Mouse (Mus musculus): ENCODE data around the gene Sertad1. TPM values are rescaled to one million over a fixed set of nuclear protein-coding genes. Genes with fewer than 3 reads are reported as not detected.

Sertad1 gene
- polyA plus RNA-seq, 1 experiment: 44.6 TPM

GRCm38 (mm10) chr7:27473156-27473834 is 13.4 kb upstream of the Sertad1 start, which contains the start of gene Sertad3:
Gene Sertad3, plus strand, starts transcription at chr7:27473768.
- peak within 1 kb of the TSS; percentile 69 for H3ac ChIP-seq (ENCODE audit: control insufficient read depth, insufficient read length)

GRCm38 (mm10) chr7:27473835-27474489 is 12.7 kb upstream of the Sertad1 start:
- peak overlapping the region; percentile 99 for H3K4me3 ChIP-seq
- TF ChIP-seq SRF (IDR thresholded peaks at IDR 0.05; ENCODE audit: control insufficient read depth, insufficient read length, low read depth) (no peak), POLR2AphosphoS2 (IDR thresholded peaks at IDR 0.05; ENCODE audit: insufficient read length, low read depth) (peak; percentile 75), MYOG (IDR thresholded peaks at IDR 0.05; ENCODE audit: control insufficient read depth in 1 of 3, insufficient read depth in 1 of 3, insufficient read length in 2 of 3, low read depth in 2 of 3) (no peak), E2F4 (IDR thresholded peaks at IDR 0.05; ENCODE audit: insufficient read depth) (no peak), USF1 (IDR thresholded peaks at IDR 0.05; ENCODE audit: low read depth) (no peak), POLR2A (IDR thresholded peaks at IDR 0.05; ENCODE audit: insufficient read length, low read depth) (peak; percentile 86), MYOD1 (IDR thresholded peaks at IDR 0.05; ENCODE audit: control insufficient read depth in 1 of 3, insufficient read length in 2 of 3, low read depth in 2 of 3) (no peak), TCF12 (IDR thresholded peaks at IDR 0.05; ENCODE audit: insufficient read depth, poor library complexity, severe bottlenecking) (no peak), TCF3 (IDR thresholded peaks at IDR 0.05; ENCODE audit: insufficient read length, low read depth) (no peak), REST (IDR thresholded peaks at IDR 0.05; ENCODE audit: insufficient read depth, insufficient read length) (no peak), MAX (IDR thresholded peaks at IDR 0.05; ENCODE audit: low read depth) (no peak), CEBPB (IDR thresholded peaks at IDR 0.05; ENCODE audit: insufficient read depth, poor library complexity, severe bottlenecking) (no peak)
- H3K4me2 ChIP-seq (ENCODE audit: low read depth): peak overlapping the region; percentile 78
- H3K79me2 ChIP-seq (ENCODE audit: control insufficient read depth, insufficient read depth): peaks cover 26% of the 10 kb centered on the region
- H3ac ChIP-seq (ENCODE audit: control insufficient read depth, insufficient read length): peak overlapping the region; percentile 69
- peaks cover 9% of the 10 kb centered on the region for H3K36me3 ChIP-seq (ENCODE audit: control insufficient read depth, insufficient read depth)
- H3K27me3 ChIP-seq (ENCODE audit: control insufficient read depth, insufficient read depth, insufficient read length): no peaks in the 10 kb centered on the region

More at GRCm38 (mm10) chr7:27473156-27473834, 13.4 kb upstream of the Sertad1 start, which contains the start of gene Sertad3:
- TF ChIP-seq POLR2AphosphoS2 (IDR thresholded peaks at IDR 0.05; ENCODE audit: insufficient read length, low read depth) (peak; percentile 40), CEBPB (IDR thresholded peaks at IDR 0.05; ENCODE audit: insufficient read depth, poor library complexity, severe bottlenecking) (no peak), POLR2A (IDR thresholded peaks at IDR 0.05; ENCODE audit: insufficient read length, low read depth) (peak; percentile 46), TCF12 (IDR thresholded peaks at IDR 0.05; ENCODE audit: insufficient read depth, poor library complexity, severe bottlenecking) (no peak), MYOD1 (IDR thresholded peaks at IDR 0.05; ENCODE audit: control insufficient read depth in 1 of 3, insufficient read length in 2 of 3, low read depth in 2 of 3) (peak in 1 of 3 experiments; percentile 23), MYOG (IDR thresholded peaks at IDR 0.05; ENCODE audit: control insufficient read depth in 1 of 3, insufficient read depth in 1 of 3, insufficient read length in 2 of 3, low read depth in 2 of 3) (peak in 1 of 3 experiments; percentile 15)
- peaks cover 9% of the 10 kb centered on the region for H3K36me3 ChIP-seq (ENCODE audit: control insufficient read depth, insufficient read depth)
- no peaks in the 10 kb centered on the region for H3K27me3 ChIP-seq (ENCODE audit: control insufficient read depth, insufficient read depth, insufficient read length)
- peak within 1 kb of the TSS; percentile 86 for H3K4me2 ChIP-seq (ENCODE audit: low read depth)
- peaks cover 25% of the 10 kb centered on the region for H3K79me2 ChIP-seq (ENCODE audit: control insufficient read depth, insufficient read depth)
- peak within 1 kb of the TSS; percentile 99 for H3K4me3 ChIP-seq

DNA sequence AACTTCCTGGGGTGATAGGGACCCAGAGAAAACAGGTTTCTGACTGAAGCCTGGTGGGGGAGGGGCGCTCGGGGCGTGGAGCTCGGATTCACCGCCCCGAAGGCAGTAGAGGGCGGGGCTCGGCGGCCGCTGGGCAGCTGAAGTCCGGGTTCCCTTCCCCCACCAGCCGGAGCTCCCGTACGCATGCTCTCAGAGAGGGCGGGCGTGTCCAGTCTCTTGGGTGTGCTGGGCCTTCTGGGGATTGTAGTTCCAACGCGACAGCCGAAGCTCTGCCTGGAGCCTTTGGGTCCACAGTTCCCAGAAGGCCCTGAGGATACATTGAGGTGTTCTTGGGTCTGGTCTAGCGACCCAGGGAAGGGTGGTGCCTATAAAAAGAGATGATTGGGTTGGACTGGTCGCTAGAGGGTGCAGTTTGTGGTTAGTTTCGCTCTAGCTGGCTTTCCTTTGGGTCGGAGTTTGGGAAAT is 12.2 kb upstream of the Sertad1 start:
- TF ChIP-seq MYOD1 (IDR thresholded peaks at IDR 0.05; ENCODE audit: control insufficient read depth in 1 of 3, insufficient read length in 2 of 3, low read depth in 2 of 3) (peak in 1 of 3 experiments; percentile 61), MYOG (IDR thresholded peaks at IDR 0.05; ENCODE audit: control insufficient read depth in 1 of 3, insufficient read depth in 1 of 3, insufficient read length in 2 of 3, low read depth in 2 of 3) (peak in 2 of 3 experiments; percentile 21 to 72), TCF12 (IDR thresholded peaks at IDR 0.05; ENCODE audit: insufficient read depth, poor library complexity, severe bottlenecking) (no peak), POLR2AphosphoS2 (IDR thresholded peaks at IDR 0.05; ENCODE audit: insufficient read length, low read depth) (peak; percentile 76), SRF (IDR thresholded peaks at IDR 0.05; ENCODE audit: control insufficient read depth, insufficient read length, low read depth) (peak; percentile 9), POLR2A (IDR thresholded peaks at IDR 0.05; ENCODE audit: insufficient read length, low read depth) (peak; percentile 39), TCF3 (IDR thresholded peaks at IDR 0.05; ENCODE audit: insufficient read length, low read depth) (no peak), CEBPB (IDR thresholded peaks at IDR 0.05; ENCODE audit: insufficient read depth, poor library complexity, severe bottlenecking) (no peak)
- H3ac ChIP-seq (ENCODE audit: control insufficient read depth, insufficient read length): no peak overlapping the region
- peak overlapping the region; percentile 79 for H3K4me2 ChIP-seq (ENCODE audit: low read depth)
- peak overlapping the region; percentile 99 for H3K4me3 ChIP-seq
- H3K79me2 ChIP-seq (ENCODE audit: control insufficient read depth, insufficient read depth): peaks cover 26% of the 10 kb centered on the region
- H3K27me3 ChIP-seq (ENCODE audit: control insufficient read depth, insufficient read depth, insufficient read length): no peaks in the 10 kb centered on the region
- H3K36me3 ChIP-seq (ENCODE audit: control insufficient read depth, insufficient read depth): peaks cover 9% of the 10 kb centered on the region

- Histone ChIP-seq H3K36me3 (ENCODE audit: control insufficient read depth, insufficient read depth) (peaks cover 9% of the 10 kb centered on the region), H3K4me2 (ENCODE audit: low read depth) (peak overlapping the region; percentile 79), H3K79me2 (ENCODE audit: control insufficient read depth, insufficient read depth) (peaks cover 26% of the 10 kb centered on the region), H3ac (ENCODE audit: control insufficient read depth, insufficient read length) (no peak overlapping the region), H3K4me3 (peak overlapping the region; percentile 99), H3K27me3 (ENCODE audit: control insufficient read depth, insufficient read depth, insufficient read length) (no peaks in the 10 kb centered on the region)
- TF ChIP-seq MYOG (IDR thresholded peaks at IDR 0.05; ENCODE audit: control insufficient read depth in 1 of 3, insufficient read depth in 1 of 3, insufficient read length in 2 of 3, low read depth in 2 of 3) (no peak), TCF12 (IDR thresholded peaks at IDR 0.05; ENCODE audit: insufficient read depth, poor library complexity, severe bottlenecking) (no peak), TCF3 (IDR thresholded peaks at IDR 0.05; ENCODE audit: insufficient read length, low read depth) (no peak)
These were observed 11.1 kb upstream of the Sertad1 start for GRCm38 (mm10) chr7:27475596-27475995.

Measured in myocyte (in vitro differentiated cells).